Mouse (Mus musculus) stomach, embryonic 15.5 days (tissue): Measurements from ENCODE around the gene Dcpp1. TPM values are rescaled to one million over a fixed set of nuclear protein-coding genes. Genes with fewer than 3 reads are reported as not detected.
"Not testable (repeated sequence)": the region's sequence is repeated elsewhere in the genome, so short reads cannot be mapped to it uniquely, and the experiment has no call there.

Experiments
- ATAC-seq: fragments of 200-750 bp; cut with Nextera tagmentation; 2 replicates; pipeline ENCODE4 v1.8.0; 2017; ENCODE audit warnings: low read depth, moderate number of reproducible peaks, moderate TSS enrichment; ENCODE audit not compliant: insufficient read depth, low FRiP score
- H3K27ac ChIP-seq: fragments of 300-500 bp; sonication (generic); 2 replicates; pipeline ENCODE4 v1.5.1; 2015; ENCODE audit warnings: mild to moderate bottlenecking, inconsistent platforms
- H3K27me3 ChIP-seq: fragments of 300-500 bp; sonication (generic); replicated peaks from 2 replicates; pipeline ENCODE4 v1.6.1; 2015; ENCODE audit warnings: inconsistent platforms
- H3K36me3 ChIP-seq: fragments of 300-500 bp; sonication (generic); 2 replicates; pipeline ENCODE4 v1.6.1; 2015; ENCODE audit warnings: inconsistent platforms
- H3K4me1 ChIP-seq: fragments of 300-500 bp; sonication (generic); 2 replicates; pipeline ENCODE4 v1.6.1; 2015; ENCODE audit warnings: inconsistent platforms
- H3K4me2 ChIP-seq: fragments of 300-500 bp; sonication (generic); 2 replicates; pipeline ENCODE4 v1.6.1; 2015; ENCODE audit warnings: mild to moderate bottlenecking, inconsistent platforms
- H3K4me3 ChIP-seq: fragments of 300-500 bp; sonication (generic); replicated peaks from 2 replicates; pipeline ENCODE4 v1.5.1; 2015; ENCODE audit warnings: inconsistent platforms
- H3K9ac ChIP-seq: fragments of 300-500 bp; sonication (generic); 2 replicates; pipeline ENCODE4 v1.6.1; 2015; ENCODE audit warnings: inconsistent platforms
- H3K9me3 ChIP-seq: fragments of 300-500 bp; sonication (generic); 2 replicates; pipeline ENCODE4 v1.6.1; 2016; ENCODE audit warnings: inconsistent platforms
- WGBS: fragments of 180-500 bp; shearing (Covaris S2); methylation state at CpG from one replicate; pipeline ENCODE4 v1.1.7; 2015; 5-methylcytosine and 5-hydroxymethylcytosine counted together
- polyA plus RNA-seq: library from polyadenylated mRNA; unstranded; fragments of >200 nt; fragmentation: Nextera tagmentation; extraction: Ambion mirVana; gene quantifications from 2 replicates; pipeline ENCODE4 v1.2.1, GENCODE M21; 2015

Dcpp1 gene
- polyA plus RNA-seq = not detected in 2 replicates

GRCm38 (mm10) chr17:23880576-23880975 lies at the start of gene Dcpp1, which contains the start of gene Dcpp2:
Gene Dcpp1 (plus strand): TSS chr17:23880876.
Gene Dcpp2 (plus strand): TSS chr17:23880880.
- 53% methylated on average over 4 of the region's 4 CpGs for WGBS
- H3K4me3 ChIP-seq, H3K4me1 ChIP-seq, ATAC-seq, H3K9me3 ChIP-seq, H3K9ac ChIP-seq, H3K27me3 ChIP-seq, H3K27ac ChIP-seq, H3K4me2 ChIP-seq, H3K36me3 ChIP-seq: not testable (repeated sequence)

DNA sequence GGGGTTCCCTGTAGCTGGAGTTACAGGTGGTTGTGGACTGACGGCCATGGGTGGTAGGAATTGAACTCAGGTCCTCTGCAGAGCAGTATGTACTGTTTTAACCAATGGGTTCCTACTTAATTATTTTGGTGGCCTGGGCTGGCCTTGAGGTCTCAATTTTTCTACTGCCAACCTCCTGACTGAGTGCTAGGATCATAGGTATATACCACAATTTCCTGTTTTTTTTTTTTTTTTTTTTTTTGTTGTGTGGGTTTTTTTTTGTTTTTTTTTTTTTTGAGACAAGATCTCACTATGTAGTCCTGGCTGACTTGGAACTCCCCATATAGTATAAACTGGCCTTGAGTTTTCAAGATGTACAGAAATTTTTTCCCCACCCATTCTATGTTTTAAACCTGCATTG lies 49.5 kb upstream of the Dcpp1 start:
- ATAC-seq = no peak
- Histone ChIP-seq H3K27ac (no peak overlapping the region), H3K36me3 (0 out of 2 replicates have a peak, but pooled peaks cover 2% of the 10 kb centered on the region), H3K4me2 (no peak overlapping the region), H3K9ac (no peak overlapping the region), H3K9me3 (no peaks in the 10 kb centered on the region), H3K27me3 (peaks cover 5% of the 10 kb centered on the region), H3K4me1 (peaks cover 8% of the 10 kb centered on the region), H3K4me3 (no peak overlapping the region)
- WGBS = 92% methylated on average over 1 of the region's 1 CpGs

- no peaks in the 10 kb centered on the region for H3K9me3 ChIP-seq
- no peaks in the 10 kb centered on the region for H3K4me1 ChIP-seq
- H3K4me3 ChIP-seq = no peak within 1 kb of the TSS
- peaks cover 5% of the 10 kb centered on the region for H3K27me3 ChIP-seq
- H3K4me2 ChIP-seq = no peak within 1 kb of the TSS
- no peak within 1 kb of the TSS for H3K27ac ChIP-seq
- H3K9ac ChIP-seq = no peak within 1 kb of the TSS
- 68% methylated on average over 8 of the region's 8 CpGs for WGBS
- H3K36me3 ChIP-seq = no peaks in the 10 kb centered on the region
- no peak for ATAC-seq
Observed at GRCm38 (mm10) chr17:23836006-23836575, 44.6 kb upstream of the Dcpp1 start, which contains the start of gene Prss33. Gene Prss33 (minus strand): TSS chr17:23836056.

- H3K27me3 ChIP-seq = no peaks in the 10 kb centered on the region
- no peaks in the 10 kb centered on the region for H3K4me1 ChIP-seq
- H3K4me3 ChIP-seq = no peak overlapping the region
- no peaks in the 10 kb centered on the region for H3K9me3 ChIP-seq
- H3K4me2 ChIP-seq = no peak overlapping the region
- H3K9ac ChIP-seq = no peak overlapping the region
- no peaks in the 10 kb centered on the region for H3K36me3 ChIP-seq
- 32% methylated on average over 4 of the region's 4 CpGs for WGBS
- 0 out of 2 replicates have a peak overlapping the region, but pooled peaks have one; percentile 11 for H3K27ac ChIP-seq
- no peak for ATAC-seq
Observed at GRCm38 (mm10) chr17:23841145-23841544, 39.5 kb upstream of the Dcpp1 start.

- Histone ChIP-seq H3K27me3 (no peaks in the 10 kb centered on the region), H3K4me3 (no peak overlapping the region; the same call in 1 of the 2 replicates), H3K27ac (no peak overlapping the region), H3K9ac (no peak overlapping the region), H3K36me3 (no peaks in the 10 kb centered on the region), H3K4me1 (no peaks in the 10 kb centered on the region), H3K9me3 (no peaks in the 10 kb centered on the region), H3K4me2 (peak overlapping the region; percentile 36)
- WGBS = 46% methylated on average over 23 of the region's 23 CpGs
- ATAC-seq = 0 out of 2 replicates have a peak, but pooled peaks have one; percentile 35
Observed at GRCm38 (mm10) chr17:23843141-23843811, 37.4 kb upstream of the Dcpp1 start.

- no peaks in the 10 kb centered on the region for H3K27me3 ChIP-seq
- H3K36me3 ChIP-seq = no peaks in the 10 kb centered on the region
- H3K4me3 ChIP-seq = peak within 1 kb of the TSS; percentile 13; the same call in 1 of the 2 replicates
- peak within 1 kb of the TSS; percentile 36 for H3K4me2 ChIP-seq
- H3K9me3 ChIP-seq = no peaks in the 10 kb centered on the region
- H3K27ac ChIP-seq = no peak within 1 kb of the TSS
- H3K4me1 ChIP-seq = no peaks in the 10 kb centered on the region
- WGBS = 13% methylated on average over 19 of the region's 19 CpGs
- H3K9ac ChIP-seq = no peak within 1 kb of the TSS
- ATAC-seq = peak; percentile 35
Observed at GRCm38 (mm10) chr17:23843812-23844273, 36.8 kb upstream of the Dcpp1 start, which contains the start of the genes Prss32 and Prss41. Gene Prss32 (plus strand): TSS chr17:23843855. Gene Prss41 (minus strand): TSS chr17:23844172.

DNA sequence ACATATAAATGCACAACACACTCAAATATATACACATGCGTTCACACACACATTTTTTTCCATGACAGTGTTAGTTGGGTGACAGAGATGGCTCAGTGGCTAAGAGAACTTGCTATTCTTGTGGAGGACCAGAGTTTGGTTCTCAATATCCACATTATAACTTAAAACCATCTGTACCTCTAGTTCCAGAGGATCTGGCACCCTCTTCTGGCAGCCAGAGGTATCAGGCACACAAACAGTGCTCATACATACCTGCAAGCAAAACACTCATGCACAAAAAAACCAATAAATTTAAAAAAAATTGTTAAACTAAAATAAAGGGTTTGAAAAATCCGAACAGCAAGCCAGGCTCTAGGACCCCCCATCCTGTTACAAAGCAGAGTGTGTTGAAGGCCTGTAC lies 30.6 kb upstream of the Dcpp1 start:
- Histone ChIP-seq H3K9ac (no peak overlapping the region), H3K4me3 (no peak overlapping the region), H3K27ac (no peak overlapping the region), H3K36me3 (no peaks in the 10 kb centered on the region), H3K27me3 (no peaks in the 10 kb centered on the region), H3K4me2 (no peak overlapping the region), H3K4me1 (no peaks in the 10 kb centered on the region), H3K9me3 (no peaks in the 10 kb centered on the region)
- ATAC-seq = no peak
- WGBS = 54% methylated on average over 2 of the region's 2 CpGs

- H3K9ac ChIP-seq = no peak overlapping the region
- H3K27ac ChIP-seq = no peak overlapping the region
- ATAC-seq = no peak
- no peaks in the 10 kb centered on the region for H3K27me3 ChIP-seq
- no peaks in the 10 kb centered on the region for H3K9me3 ChIP-seq
- H3K4me3 ChIP-seq = no peak overlapping the region
- WGBS = 56% methylated on average over 19 of the region's 19 CpGs
- H3K4me1 ChIP-seq = no peaks in the 10 kb centered on the region
- H3K4me2 ChIP-seq = no peak overlapping the region
- no peaks in the 10 kb centered on the region for H3K36me3 ChIP-seq
Observed at GRCm38 (mm10) chr17:23850853-23851749, 29.6 kb upstream of the Dcpp1 start.

DNA sequence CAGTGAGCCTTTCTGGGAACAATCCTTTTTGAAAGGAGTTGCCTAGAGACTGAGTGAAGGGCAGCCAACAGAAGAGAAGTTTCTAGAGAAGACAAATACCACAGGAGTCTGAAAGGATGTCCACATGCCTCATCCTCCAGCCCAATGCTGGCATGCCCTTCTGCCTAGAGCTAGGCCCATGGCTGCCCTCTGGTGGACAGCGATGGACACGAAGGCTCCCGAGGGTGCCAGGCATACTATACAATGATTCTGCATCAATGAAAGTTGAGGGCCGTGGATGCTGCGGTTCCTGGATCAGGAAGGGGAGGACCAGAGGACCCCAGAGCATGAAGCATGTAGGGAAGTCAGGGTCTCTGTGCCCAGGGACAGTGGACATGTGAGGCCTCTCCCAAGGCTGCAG lies 27.4 kb upstream of the Dcpp1 start:
- H3K4me1 ChIP-seq = 0 out of 2 replicates have a peak, but pooled peaks cover 4% of the 10 kb centered on the region
- H3K27me3 ChIP-seq = no peaks in the 10 kb centered on the region
- no peaks in the 10 kb centered on the region for H3K36me3 ChIP-seq
- no peak overlapping the region for H3K9ac ChIP-seq
- no peak for ATAC-seq
- H3K4me3 ChIP-seq = no peak overlapping the region
- WGBS = 41% methylated on average over 5 of the region's 5 CpGs
- no peak overlapping the region for H3K4me2 ChIP-seq
- no peaks in the 10 kb centered on the region for H3K9me3 ChIP-seq
- H3K27ac ChIP-seq = no peak overlapping the region

DNA sequence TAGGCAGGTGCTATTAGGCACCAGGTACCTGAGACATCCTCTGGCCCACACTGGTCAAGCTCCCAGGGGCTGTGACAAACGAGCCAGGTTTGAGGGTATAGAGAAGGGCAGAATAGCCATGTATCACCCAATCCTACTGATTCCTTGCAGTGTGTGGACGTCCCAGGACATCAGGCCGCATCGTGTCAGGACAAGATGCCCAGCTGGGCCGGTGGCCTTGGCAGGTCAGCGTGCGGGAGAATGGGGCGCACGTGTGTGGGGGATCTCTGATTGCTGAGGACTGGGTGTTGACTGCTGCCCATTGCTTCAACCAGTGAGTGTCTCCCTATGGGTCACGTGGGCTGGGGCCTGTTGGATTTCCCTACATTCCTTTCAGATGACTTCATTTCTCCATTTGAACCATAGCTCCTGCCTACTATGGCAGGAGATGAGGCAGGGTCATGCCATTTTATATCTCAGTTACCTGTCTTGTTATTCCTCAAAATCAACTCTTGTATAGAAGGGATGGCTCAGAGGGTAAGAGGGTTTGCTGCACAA lies 26.4 kb upstream of the Dcpp1 start:
- Histone ChIP-seq H3K9me3 (no peaks in the 10 kb centered on the region), H3K4me1 (0 out of 2 replicates have a peak, but pooled peaks cover 4% of the 10 kb centered on the region), H3K4me3 (no peak overlapping the region), H3K4me2 (no peak overlapping the region), H3K27me3 (no peaks in the 10 kb centered on the region), H3K27ac (no peak overlapping the region), H3K36me3 (no peaks in the 10 kb centered on the region), H3K9ac (no peak overlapping the region)
- WGBS = 88% methylated on average over 10 of the region's 10 CpGs
- ATAC-seq = no peak

- no peak overlapping the region for H3K9ac ChIP-seq
- H3K4me1 ChIP-seq = 0 out of 2 replicates have a peak, but pooled peaks cover 4% of the 10 kb centered on the region
- no peaks in the 10 kb centered on the region for H3K27me3 ChIP-seq
- no peak for ATAC-seq
- no peak overlapping the region for H3K4me2 ChIP-seq
- 84% methylated on average over 6 of the region's 6 CpGs for WGBS
- H3K9me3 ChIP-seq = no peaks in the 10 kb centered on the region
- no peaks in the 10 kb centered on the region for H3K36me3 ChIP-seq
- H3K4me3 ChIP-seq = no peak overlapping the region
- H3K27ac ChIP-seq = no peak overlapping the region
Observed at GRCm38 (mm10) chr17:23857193-23857592, 23.5 kb upstream of the Dcpp1 start.
